ENCODE assay signal across 8 mouse cellular contexts in the genomic region with DNA sequence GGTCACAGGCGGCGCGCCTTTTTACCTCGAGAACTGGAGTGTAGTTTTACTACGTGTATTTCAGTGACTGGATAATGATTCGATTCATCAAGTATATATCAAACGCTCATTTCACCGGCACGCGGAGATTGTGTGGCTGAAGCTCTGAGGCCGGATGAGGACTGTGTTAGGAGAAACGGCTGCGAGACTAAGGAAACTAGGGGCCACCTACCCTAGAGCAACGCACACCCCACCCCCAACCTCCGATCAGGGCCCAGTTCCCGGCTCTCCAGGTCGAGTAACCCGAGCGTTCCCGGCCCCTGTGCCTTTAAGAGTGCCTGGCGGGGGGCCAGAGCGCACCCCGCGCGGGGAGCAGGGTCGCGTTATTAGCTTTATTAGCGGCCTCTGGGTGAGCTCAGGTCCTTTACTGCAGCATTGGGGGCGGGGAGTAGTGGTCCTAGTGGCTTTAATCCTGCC. TPM values are rescaled to one million over a fixed set of nuclear protein-coding genes. Genes with fewer than 3 reads are reported as not detected.
DNase-seq lines count a peak whose midpoint lies in the region; ATAC-seq lines count a peak whose summit lies in the region.

No protein-coding gene starts in this region.

- H3K36me3 ChIP-seq in hindbrain, embryonic 16.5 days (ENCODE audit: control insufficient read depth, insufficient read depth, low read length): no peaks in the 10 kb centered on the region
- no peaks in the 10 kb centered on the region for H3K36me3 ChIP-seq in liver, embryonic 13.5 days

- peak; percentile 69 to 74 for DNase-seq in cerebellum, postnatal 10 days
- peak; percentile 74 for DNase-seq in adrenal gland, postnatal 25 days
- DNase-seq in gastrocnemius, postnatal 10 days: peak; percentile 63
- no peak for DNase-seq in liver, embryonic 13.5 days
- DNase-seq in ovary, postnatal 36 days (ENCODE audit: low spot score): peak; percentile 65

- ATAC-seq in cerebellum, adult (ENCODE audit: insufficient number of reproducible peaks, low FRiP score, low TSS enrichment): no peak
- ATAC-seq in hindbrain, embryonic 16.5 days: peak; percentile 10
- ATAC-seq in liver, embryonic 13.5 days (ENCODE audit: low read depth): no peak
- no peak for ATAC-seq in erythroblast, adult 5-6 weeks (replicated peaks; ENCODE audit: low FRiP score, poor library complexity, severe bottlenecking)

- peak overlapping the region; percentile 82 for H3K27ac ChIP-seq in hindbrain, embryonic 16.5 days (ENCODE audit: low read depth, low read length)
- no peak overlapping the region for H3K27ac ChIP-seq in liver, embryonic 13.5 days

- H3K4me1 ChIP-seq in hindbrain, embryonic 16.5 days (ENCODE audit: control insufficient read depth, insufficient read depth, low read depth, low read length): peaks cover 34% of the 10 kb centered on the region
- peaks cover 5% of the 10 kb centered on the region; the same call in 1 of the 2 replicates for H3K4me1 ChIP-seq in liver, embryonic 13.5 days (replicated peaks)

- peak overlapping the region; percentile 77 for H3K9ac ChIP-seq in hindbrain, embryonic 16.5 days (ENCODE audit: low read depth, low read length)
- no peak overlapping the region for H3K9ac ChIP-seq in liver, embryonic 13.5 days

- peak overlapping the region; percentile 69 for H3K4me2 ChIP-seq in hindbrain, embryonic 16.5 days (ENCODE audit: low read length)
- peak overlapping the region; percentile 64 for H3K4me2 ChIP-seq in liver, embryonic 13.5 days

- WGBS in hindbrain, embryonic 16.5 days: under 1% methylated on average over 29 of the region's 29 CpGs
- 1% methylated on average over 29 of the region's 29 CpGs for WGBS in liver, embryonic 13.5 days (ENCODE audit: insufficient replicate concordance)

- no peaks in the 10 kb centered on the region for H3K9me3 ChIP-seq in hindbrain, embryonic 16.5 days (ENCODE audit: control insufficient read depth, low read length)
- no peaks in the 10 kb centered on the region for H3K9me3 ChIP-seq in liver, embryonic 13.5 days (replicated peaks)

- peak overlapping the region; percentile 51 for H3K4me3 ChIP-seq in hindbrain, embryonic 16.5 days (ENCODE audit: low read length)
- peak overlapping the region; percentile 52 for H3K4me3 ChIP-seq in liver, embryonic 13.5 days (replicated peaks)

- H3K27me3 ChIP-seq in hindbrain, embryonic 16.5 days (replicated peaks; ENCODE audit: control insufficient read depth, insufficient read depth, low read length): no peaks in the 10 kb centered on the region; the same call in 1 of the 2 replicates
- peaks cover 98% of the 10 kb centered on the region for H3K27me3 ChIP-seq in liver, embryonic 13.5 days

RNA-seq across cellular contexts. Expression of a gene that starts 1.9 kb away (rescaled TPM):
- total RNA-seq in adrenal gland, postnatal 25 days (2021): 42.5 and 48.3 TPM in 2 replicates
- 10 to 100 TPM; 12.8 to 18.8 TPM for total RNA-seq in gastrocnemius, postnatal 10 days (2021)
- 17.8 and 24.2 TPM in 2 replicates for polyA plus RNA-seq in hindbrain, embryonic 16.5 days (2015; fragmentation: Nextera tagmentation; extraction: Ambion mirVana)
- polyA plus RNA-seq in liver, embryonic 13.5 days (2015; fragmentation: Nextera tagmentation; extraction: Ambion mirVana): 0.20 and 0.36 TPM in 2 replicates
- not detected in 2 replicates for total RNA-seq in erythroblast, adult 5-6 weeks (2015; ENCODE audit: low replicate concordance)
- not detected in 2 replicates for total RNA-seq in erythroblast, adult 5-6 weeks (2017; ENCODE audit: low replicate concordance)

Comparison
In these comparisons a context has a peak if more than half of its experiments do, and no peak if none do; other contexts are left out.
1. RNA of a gene that starts 1.9 kb away (total RNA-seq): 42.5 to 48.3 TPM in adrenal gland, postnatal 25 days and 12.8 to 18.8 TPM in gastrocnemius, postnatal 10 days; not detected in erythroblast, adult 5-6 weeks; every median in the first group is over 10 times any median in the second.